21 mouse cellular contexts compared by ENCODE assay signal in the genomic region with DNA sequence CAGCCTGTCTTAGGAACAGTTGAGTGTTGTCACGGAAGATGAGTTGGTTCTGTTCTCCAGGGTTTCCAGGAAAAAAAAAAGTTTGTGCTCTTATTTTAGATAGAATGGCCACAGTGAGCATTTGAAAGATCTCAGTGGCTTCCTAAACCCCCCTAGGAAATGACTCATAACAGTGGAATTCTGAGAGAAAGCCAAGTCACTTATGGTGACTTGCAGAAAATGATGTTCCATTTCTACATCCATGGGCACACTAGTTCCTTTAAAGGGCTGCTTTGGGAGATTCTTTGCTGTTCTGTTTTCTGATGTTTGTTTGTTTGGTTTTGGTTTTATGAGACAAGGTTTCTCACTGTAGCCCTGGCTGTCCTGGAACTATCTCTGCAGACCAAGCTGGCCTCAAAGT. TPM values are rescaled to one million over a fixed set of nuclear protein-coding genes. Genes with fewer than 3 reads are reported as not detected.
DNase-seq lines count a peak whose midpoint lies in the region; ATAC-seq and TF ChIP-seq lines count a peak whose summit lies in the region.
"Had no signal": no experiment of that assay in that cellular context is flagged by ENCODE, and none has a peak within 500 bp of the region (broad histone marks: within the 10 kb centered on the region; RNA-seq: fewer than 3 reads in every experiment).

No protein-coding gene starts in this region.

- 32% methylated on average over 1 of the region's 1 CpGs for WGBS in liver, embryonic 11.5 days
- WGBS in small intestine, adult 2 months: 62% methylated on average over 1 of the region's 1 CpGs
- 81% methylated on average over 1 of the region's 1 CpGs for WGBS in forebrain, embryonic 14.5 days

- no peak overlapping the region for H3K4me3 ChIP-seq in liver, embryonic 11.5 days (ENCODE audit: low read depth, low read length)
- no peak overlapping the region for H3K4me3 ChIP-seq in small intestine, adult 2 months (ENCODE audit: low read depth, low read length)
- H3K4me3 ChIP-seq in forebrain, embryonic 14.5 days (ENCODE audit: low read depth, low read length): no peak overlapping the region
- H3K4me3 ChIP-seq: hindbrain, embryonic 13.5 days; midbrain, embryonic 15.5 days; neural tube, embryonic 12.5 days had no signal

- DNase-seq in liver, embryonic 11.5 days (ENCODE audit: low spot score): no peak
- DNase-seq in liver (no peak), Patski (ENCODE audit: low read depth, low spot score) (peak; percentile 43)
- no peak for DNase-seq in cerebellum, adult 11-12 months
- no peak for DNase-seq in forebrain, embryonic 14.5 days (ENCODE audit: low spot score)
- DNase-seq in natural killer cell, adult 2 months (ENCODE audit: low spot score in 2 of 2): no peak
- DNase-seq: B cell, adult 2 months; cerebellum, adult 18-20 months; heart, adult 18-20 months; layer of hippocampus, adult 9-11 months; lung, postnatal 4 days; right cerebral cortex, postnatal 4 days; thymus, adult 18-20 months had no signal

- no peak overlapping the region for H3K4me2 ChIP-seq in liver, embryonic 11.5 days
- no peak overlapping the region for H3K4me2 ChIP-seq in forebrain, embryonic 14.5 days (ENCODE audit: low read length)
- H3K4me2 ChIP-seq: hindbrain, embryonic 13.5 days; midbrain, embryonic 15.5 days; neural tube, embryonic 12.5 days had no signal

- TF ChIP-seq CTCF in Patski (IDR thresholded peaks at IDR 0.05): no peak
- TF ChIP-seq CTCF in small intestine, adult 2 months (IDR thresholded peaks at IDR 0.05; ENCODE audit: extremely low read depth, insufficient read length, insufficient replicate concordance, low read depth, low read length): no peak

- H3K9me3 ChIP-seq in liver, embryonic 11.5 days (ENCODE audit: control insufficient read depth, low read length): peaks cover 2% of the 10 kb centered on the region; the same call in 1 of the 2 replicates
- 0 out of 2 replicates have a peak, but pooled peaks cover 5% of the 10 kb centered on the region for H3K9me3 ChIP-seq in forebrain, embryonic 14.5 days (replicated peaks; ENCODE audit: control insufficient read depth, low read length)
- H3K9me3 ChIP-seq: midbrain, embryonic 15.5 days; neural tube, embryonic 12.5 days had no signal

- H3K27me3 ChIP-seq in liver, embryonic 11.5 days (replicated peaks; ENCODE audit: control insufficient read depth, insufficient read depth, low read length): no peaks in the 10 kb centered on the region
- H3K27me3 ChIP-seq in Patski: no peaks in the 10 kb centered on the region
- no peaks in the 10 kb centered on the region for H3K27me3 ChIP-seq in small intestine, adult 2 months (ENCODE audit: control insufficient read depth, insufficient read depth, low read length)
- H3K27me3 ChIP-seq in forebrain, embryonic 14.5 days (replicated peaks; ENCODE audit: control insufficient read depth, insufficient read depth, low read length): no peaks in the 10 kb centered on the region
- H3K27me3 ChIP-seq: hindbrain, embryonic 13.5 days; midbrain, embryonic 15.5 days; neural tube, embryonic 12.5 days had no signal

- H3K36me3 ChIP-seq in liver, embryonic 11.5 days (ENCODE audit: control insufficient read depth, insufficient read depth, low read length): no peaks in the 10 kb centered on the region
- H3K36me3 ChIP-seq in small intestine, adult 2 months (ENCODE audit: control insufficient read depth, insufficient read depth, low read length): no peaks in the 10 kb centered on the region
- H3K36me3 ChIP-seq in forebrain, embryonic 14.5 days (ENCODE audit: control insufficient read depth, insufficient read depth, low read length): no peaks in the 10 kb centered on the region
- H3K36me3 ChIP-seq: hindbrain, embryonic 13.5 days; midbrain, embryonic 15.5 days; neural tube, embryonic 12.5 days had no signal

- CTCF ChIA-PET in Patski (lab: Charles Lee): no interaction called here

- H3K9ac ChIP-seq in liver, embryonic 11.5 days (ENCODE audit: low read depth, low read length): no peak overlapping the region
- H3K9ac ChIP-seq in forebrain, embryonic 14.5 days (ENCODE audit: low read length): no peak overlapping the region
- H3K9ac ChIP-seq: hindbrain, embryonic 13.5 days; midbrain, embryonic 15.5 days; neural tube, embryonic 12.5 days had no signal

- in situ Hi-C loops in Patski (cut with MboI; ENCODE audit: low pct_unique_long_range_greater_than_20kb): no loop called here

- POLR2A ChIA-PET in Patski (lab: Charles Lee): interaction anchor here (0.7 kb wide), 1 partner anchor 13 kb away, joined by 3 read pairs; no protein-coding TSS in a partner anchor

- ATAC-seq in liver, embryonic 11.5 days (replicated peaks; ENCODE audit: low FRiP score): no peak
- no peak for ATAC-seq in Patski
- peak; percentile 56 to 59; a peak in 2 of 4 replicates for ATAC-seq in hematopoietic stem cell, adult 5-6 weeks (replicated peaks in 1 of 2; ENCODE audit: insufficient read depth in 1 of 2, low FRiP score in 2 of 2, low TSS enrichment in 1 of 2, low read depth in 1 of 2, poor library complexity in 2 of 2, severe bottlenecking in 2 of 2)
- no peak for ATAC-seq in forebrain, embryonic 14.5 days
- ATAC-seq: activated CD4-positive, CD25-positive, alpha-beta regulatory T cell, adult 4 months; forebrain, embryonic 16.5 days; intestine, embryonic 16.5 days; midbrain, embryonic 15.5 days had no signal

- peaks cover 2% of the 10 kb centered on the region; the same call in 1 of the 2 replicates for H3K4me1 ChIP-seq in liver, embryonic 11.5 days (replicated peaks; ENCODE audit: control insufficient read depth, insufficient read depth, low read length)
- H3K4me1 ChIP-seq in small intestine, adult 2 months (ENCODE audit: control insufficient read depth, insufficient read depth, insufficient read length, low read length): no peaks in the 10 kb centered on the region
- no peaks in the 10 kb centered on the region for H3K4me1 ChIP-seq in forebrain, embryonic 14.5 days (ENCODE audit: control insufficient read depth, insufficient read depth, low read length)
- H3K4me1 ChIP-seq: hindbrain, embryonic 13.5 days; midbrain, embryonic 15.5 days; neural tube, embryonic 12.5 days had no signal

- H3K27ac ChIP-seq in liver, embryonic 11.5 days (ENCODE audit: low read depth, low read length): 0 out of 2 replicates have a peak overlapping the region, but pooled peaks have one; percentile 16
- peak overlapping the region; percentile 27; the same call in 1 of the 2 replicates for H3K27ac ChIP-seq in small intestine, adult 2 months (ENCODE audit: insufficient read depth, low read depth, low read length)
- H3K27ac ChIP-seq in forebrain, embryonic 14.5 days (ENCODE audit: low read depth, low read length): no peak overlapping the region
- H3K27ac ChIP-seq: hindbrain, embryonic 13.5 days; midbrain, embryonic 15.5 days; neural tube, embryonic 12.5 days had no signal

- TF ChIP-seq POLR2A in small intestine, adult 2 months (IDR thresholded peaks at IDR 0.05; ENCODE audit: low read depth, low read length): no peak

RNA-seq across cellular contexts. Expression of a gene that starts 34.1 kb away (rescaled TPM):
- 103 and 123 TPM in 2 replicates for polyA plus RNA-seq in liver, embryonic 11.5 days (2014; fragmentation: Nextera tagmentation; extraction: Ambion mirVana)
- polyA plus RNA-seq in Patski (2021): 59.1 TPM
- total RNA-seq in hematopoietic stem cell, adult 5-6 weeks (2017): 68.3 and 87.5 TPM in 2 replicates
- 1.4 and 2.2 TPM in 2 replicates for polyA plus RNA-seq in small intestine, adult 2 months (2012; rRNA removed)
- 114 and 139 TPM in 2 replicates for polyA plus RNA-seq in forebrain, embryonic 14.5 days (2014; fragmentation: Nextera tagmentation; extraction: Ambion mirVana)

Comparison
In these comparisons a context has a peak if more than half of its experiments do, and no peak if none do; other contexts are left out.
1. ATAC-seq: peak in hematopoietic stem cell, adult 5-6 weeks (2 of 2); none in liver, embryonic 11.5 days (single experiment), Patski (single experiment) and forebrain, embryonic 14.5 days (single experiment).
2. RNA of a gene that starts 34.1 kb away (polyA plus RNA-seq): 114 to 139 TPM in forebrain, embryonic 14.5 days, 103 to 123 TPM in liver, embryonic 11.5 days and 59.1 TPM in Patski (single experiment); 1.4 to 2.2 TPM in small intestine, adult 2 months; every median in the first group is over 10 times any median in the second.